Mouse (Mus musculus): ENCODE measurements at regions not wholly inside any gene's neighbourhood (a gene's known extent, or its start where the extent isn't known, plus 50 kb on each side); places are given as distances from the start of the nearest gene placed in this dataset.

- Histone ChIP-seq H3K4me1 (ENCODE audit: control insufficient read depth, insufficient read depth, low read length) (no peaks in the 10 kb centered on the region), H3K27ac (ENCODE audit: insufficient read depth, low read depth, low read length) (no peak overlapping the region), H3K4me3 (ENCODE audit: insufficient read depth, low read length) (no peak overlapping the region)
- no peak for TF ChIP-seq POLR2A (IDR thresholded peaks at IDR 0.05; ENCODE audit: borderline replicate concordance, low read depth, low read length)
- no peak for TF ChIP-seq CTCF (IDR thresholded peaks at IDR 0.05; ENCODE audit: low read depth, low read length)
These were observed 226.0 kb upstream of the Sall1 start for GRCm38 (mm10) chr8:89270001-89270400.

GRCm38 (mm10) chr8:89261163-89261812 is 217.3 kb upstream of the Sall1 start:
- TF ChIP-seq POLR2A (IDR thresholded peaks at IDR 0.05; ENCODE audit: borderline replicate concordance, low read depth, low read length) (no peak), CTCF (IDR thresholded peaks at IDR 0.05; ENCODE audit: low read depth, low read length) (no peak)
- no peaks in the 10 kb centered on the region for H3K4me1 ChIP-seq (ENCODE audit: control insufficient read depth, insufficient read depth, low read length)
- no peak overlapping the region for H3K27ac ChIP-seq (ENCODE audit: insufficient read depth, low read depth, low read length)
- no peak overlapping the region for H3K4me3 ChIP-seq (ENCODE audit: insufficient read depth, low read length)

GRCm38 (mm10) chr8:89259881-89260280 is 215.9 kb upstream of the Sall1 start:
- H3K4me3 ChIP-seq (ENCODE audit: insufficient read depth, low read length) = no peak overlapping the region
- H3K4me1 ChIP-seq (ENCODE audit: control insufficient read depth, insufficient read depth, low read length) = no peaks in the 10 kb centered on the region
- H3K27ac ChIP-seq (ENCODE audit: insufficient read depth, low read depth, low read length) = no peak overlapping the region
- no peak for TF ChIP-seq POLR2A (IDR thresholded peaks at IDR 0.05; ENCODE audit: borderline replicate concordance, low read depth, low read length)
- TF ChIP-seq CTCF (IDR thresholded peaks at IDR 0.05; ENCODE audit: low read depth, low read length) = no peak

- no peak for TF ChIP-seq CTCF (IDR thresholded peaks at IDR 0.05; ENCODE audit: low read depth, low read length)
- Histone ChIP-seq H3K4me1 (ENCODE audit: control insufficient read depth, insufficient read depth, low read length) (no peaks in the 10 kb centered on the region), H3K4me3 (ENCODE audit: insufficient read depth, low read length) (no peak overlapping the region), H3K27ac (ENCODE audit: insufficient read depth, low read depth, low read length) (no peak overlapping the region)
These were observed 202.4 kb upstream of the Sall1 start for GRCm38 (mm10) chr8:89246342-89246741.

- H3K4me3 ChIP-seq (ENCODE audit: insufficient read depth, low read length) = no peak overlapping the region
- TF ChIP-seq POLR2A (IDR thresholded peaks at IDR 0.05; ENCODE audit: borderline replicate concordance, low read depth, low read length) (no peak), CTCF (IDR thresholded peaks at IDR 0.05; ENCODE audit: low read depth, low read length) (no peak)
- no peaks in the 10 kb centered on the region for H3K4me1 ChIP-seq (ENCODE audit: control insufficient read depth, insufficient read depth, low read length)
- no peak overlapping the region for H3K27ac ChIP-seq (ENCODE audit: insufficient read depth, low read depth, low read length)
These were observed 201.3 kb upstream of the Sall1 start for GRCm38 (mm10) chr8:89245131-89245751.

- Histone ChIP-seq H3K4me1 (ENCODE audit: control insufficient read depth, insufficient read depth, low read length) (no peaks in the 10 kb centered on the region), H3K27ac (ENCODE audit: insufficient read depth, low read depth, low read length) (no peak overlapping the region), H3K4me3 (ENCODE audit: insufficient read depth, low read length) (no peak overlapping the region)
- TF ChIP-seq CTCF (IDR thresholded peaks at IDR 0.05; ENCODE audit: low read depth, low read length) = no peak
- no peak for TF ChIP-seq POLR2A (IDR thresholded peaks at IDR 0.05; ENCODE audit: borderline replicate concordance, low read depth, low read length)
These were observed 197.7 kb upstream of the Sall1 start for GRCm38 (mm10) chr8:89241686-89242085.

GRCm38 (mm10) chr8:89239626-89240025 is 195.7 kb upstream of the Sall1 start:
- H3K27ac ChIP-seq (ENCODE audit: insufficient read depth, low read depth, low read length) = no peak overlapping the region
- TF ChIP-seq POLR2A (IDR thresholded peaks at IDR 0.05; ENCODE audit: borderline replicate concordance, low read depth, low read length) = no peak
- no peak for TF ChIP-seq CTCF (IDR thresholded peaks at IDR 0.05; ENCODE audit: low read depth, low read length)

GRCm38 (mm10) chr8:89234041-89234440 is 190.1 kb upstream of the Sall1 start:
- Histone ChIP-seq H3K27ac (ENCODE audit: insufficient read depth, low read depth, low read length) (no peak overlapping the region), H3K4me3 (ENCODE audit: insufficient read depth, low read length) (no peak overlapping the region), H3K4me1 (ENCODE audit: control insufficient read depth, insufficient read depth, low read length) (no peaks in the 10 kb centered on the region)
- TF ChIP-seq POLR2A (IDR thresholded peaks at IDR 0.05; ENCODE audit: borderline replicate concordance, low read depth, low read length) (no peak), CTCF (IDR thresholded peaks at IDR 0.05; ENCODE audit: low read depth, low read length) (no peak)

More at GRCm38 (mm10) chr8:89239626-89240025, 195.7 kb upstream of the Sall1 start:
- Histone ChIP-seq H3K4me1 (ENCODE audit: control insufficient read depth, insufficient read depth, low read length) (no peaks in the 10 kb centered on the region), H3K4me3 (ENCODE audit: insufficient read depth, low read length) (no peak overlapping the region)

- no peaks in the 10 kb centered on the region for H3K4me1 ChIP-seq (ENCODE audit: control insufficient read depth, insufficient read depth, low read length)
- TF ChIP-seq CTCF (IDR thresholded peaks at IDR 0.05; ENCODE audit: low read depth, low read length) = no peak
- TF ChIP-seq POLR2A (IDR thresholded peaks at IDR 0.05; ENCODE audit: borderline replicate concordance, low read depth, low read length) = no peak
- H3K27ac ChIP-seq (ENCODE audit: insufficient read depth, low read depth, low read length) = no peak overlapping the region
- H3K4me3 ChIP-seq (ENCODE audit: insufficient read depth, low read length) = no peak overlapping the region
These were observed 188.4 kb upstream of the Sall1 start for GRCm38 (mm10) chr8:89232318-89232717.

- TF ChIP-seq CTCF (IDR thresholded peaks at IDR 0.05; ENCODE audit: low read depth, low read length) (no peak), POLR2A (IDR thresholded peaks at IDR 0.05; ENCODE audit: borderline replicate concordance, low read depth, low read length) (no peak)
These were observed 185.2 kb upstream of the Sall1 start for GRCm38 (mm10) chr8:89229144-89229543.

More at GRCm38 (mm10) chr8:89229144-89229543, 185.2 kb upstream of the Sall1 start:
- Histone ChIP-seq H3K4me1 (ENCODE audit: control insufficient read depth, insufficient read depth, low read length) (no peaks in the 10 kb centered on the region), H3K27ac (ENCODE audit: insufficient read depth, low read depth, low read length) (no peak overlapping the region), H3K4me3 (ENCODE audit: insufficient read depth, low read length) (no peak overlapping the region)
